Mouse (Mus musculus) gastrocnemius, adult 2 months (tissue): ENCODE measurements around the gene Pla2g4a. TPM values are rescaled to one million over a fixed set of nuclear protein-coding genes. Genes with fewer than 3 reads are reported as not detected.

Experiments
- DNase-seq: peaks from one replicate; pipeline ENCODE4 v3.0.0; 2022
- H3K27ac ChIP-seq: fragments of 200-600 bp; 2 replicates; pipeline ENCODE4 v1.8.1; 2022; ENCODE audit warnings: mild to moderate bottlenecking
- H3K4me3 ChIP-seq: fragments of 200-600 bp; 2 replicates; pipeline ENCODE4 v1.8.1; 2022; ENCODE audit warnings: mild to moderate bottlenecking, moderate library complexity
- CTCF ChIP-seq: fragments of 200-600 bp; IDR thresholded peaks from 2 replicates; pipeline ENCODE4 v1.8.1; 2022; ENCODE audit warnings: antibody characterized with exemption, mild to moderate bottlenecking, moderate library complexity
- intact Hi-C: fragments of 180-260 bp; cut with DNase I; formaldehyde crosslinking; loops from one replicate; pipeline ENCODE4 v1.15.1; 2025
- total RNA-seq, 2 experiments: library from RNA; stranded (reverse); gene quantifications; 2 replicates each; pipeline ENCODE4 v1.2.3; 2021

The Pla2g4a gene
- total RNA-seq, 2 experiments from 2014 or later = 1.6 to 2.5 TPM

DNA sequence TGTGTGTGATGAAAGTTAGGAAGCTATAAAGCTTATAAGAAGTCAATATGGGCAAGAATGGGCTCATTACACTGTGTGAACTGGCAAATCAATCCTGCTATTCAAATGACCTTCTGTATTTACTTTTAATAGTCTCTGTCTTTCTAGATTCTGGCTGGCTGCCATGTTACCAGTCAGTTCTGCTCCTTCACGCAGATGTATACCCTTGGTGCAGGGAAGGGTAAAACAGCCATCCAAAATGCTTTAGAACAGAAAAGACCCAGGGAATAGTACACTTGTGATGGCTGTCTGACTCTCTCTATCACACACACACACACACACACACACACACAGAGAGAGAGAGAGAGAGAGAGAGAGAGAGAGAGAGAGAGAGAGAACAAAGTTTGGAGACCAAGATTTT is 128.6 kb downstream of the Pla2g4a start:
- TF ChIP-seq CTCF = no peak
- intact Hi-C loops = loop anchor here (5.0 kb wide), 1 partner anchor 430 kb away; no protein-coding TSS in a partner anchor
- no peak for DNase-seq
- H3K27ac ChIP-seq = no peak overlapping the region
- H3K4me3 ChIP-seq = no peak overlapping the region

DNA sequence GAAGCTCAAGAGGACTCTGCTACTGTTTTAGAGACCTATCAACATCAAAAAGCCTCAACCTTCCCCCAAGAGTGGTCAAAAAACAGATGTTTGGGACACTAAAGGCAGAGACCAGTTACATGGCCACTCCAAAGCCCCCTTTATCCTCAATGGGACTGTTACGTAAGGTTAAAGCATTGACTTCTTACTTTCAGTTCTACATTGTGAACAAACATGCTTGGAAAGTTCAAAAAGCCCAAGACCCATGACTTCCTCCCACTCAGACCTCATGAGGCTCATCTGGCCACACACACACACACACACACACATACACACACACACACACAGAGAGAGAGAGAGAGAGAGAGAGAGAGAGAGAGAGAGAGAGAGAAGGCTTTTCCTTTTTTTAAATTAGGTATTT is 130.0 kb downstream of the Pla2g4a start:
- DNase-seq = no peak
- Histone ChIP-seq H3K27ac (no peak overlapping the region), H3K4me3 (no peak overlapping the region)
- no peak for TF ChIP-seq CTCF
- intact Hi-C loops = loop anchor here (5.0 kb wide), 1 partner anchor 431 kb away; no protein-coding TSS in a partner anchor

DNA sequence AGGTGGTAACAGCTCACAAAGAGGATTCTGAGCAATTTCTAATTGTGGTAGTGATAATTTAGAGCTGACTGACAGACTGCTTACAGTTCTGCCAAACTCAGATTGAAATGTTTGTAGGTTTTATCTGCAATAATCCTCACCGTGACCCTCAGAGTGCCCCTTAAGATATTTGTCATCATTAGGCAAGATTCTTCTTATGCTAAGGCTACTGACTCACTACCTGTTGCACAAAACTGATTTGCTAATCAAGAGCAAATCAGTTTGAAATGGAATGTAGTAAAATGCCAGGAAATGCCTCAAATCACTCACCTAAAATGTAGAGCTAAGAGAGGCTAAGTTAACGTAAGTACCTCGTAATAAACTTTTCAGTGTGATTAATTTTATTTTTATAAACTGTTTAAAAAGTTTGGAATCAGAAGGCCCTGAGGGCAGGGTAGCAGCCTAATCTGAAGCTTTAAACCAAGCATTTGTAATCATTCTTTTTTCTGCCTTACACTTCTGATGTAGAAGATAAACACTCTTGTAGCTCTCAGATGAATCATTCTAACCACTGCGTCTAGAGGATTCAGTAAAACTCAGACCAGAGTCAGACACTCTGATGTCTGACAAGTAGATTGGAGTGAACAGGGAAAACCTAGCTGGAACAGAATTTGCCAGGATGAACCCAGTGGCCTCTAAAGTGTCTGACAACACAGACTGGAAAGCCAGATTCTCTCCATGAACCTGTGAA is 147.3 kb downstream of the Pla2g4a start:
- DNase-seq = no peak
- Histone ChIP-seq H3K4me3 (no peak overlapping the region), H3K27ac (no peak overlapping the region)
- intact Hi-C loops = no loop called here
- TF ChIP-seq CTCF = no peak

DNA sequence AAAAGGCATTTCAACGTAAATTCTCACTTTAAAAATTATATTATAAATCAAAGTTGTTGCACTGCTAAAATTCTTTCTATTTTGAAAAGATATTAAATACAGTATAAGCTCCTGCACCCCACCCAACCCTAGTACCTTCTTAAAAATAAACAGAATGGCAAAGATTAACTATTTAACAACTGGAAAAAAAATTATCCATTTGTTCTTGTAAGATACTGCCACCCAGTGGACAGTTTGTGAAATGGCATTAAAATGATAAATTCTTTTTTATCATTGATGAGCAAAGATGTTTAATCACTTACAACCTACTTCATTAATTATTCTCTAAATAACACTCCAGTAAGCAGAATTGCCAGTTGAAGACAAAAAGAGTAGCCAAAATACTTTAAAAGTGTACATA is 151.6 kb downstream of the Pla2g4a start:
- H3K4me3 ChIP-seq = no peak overlapping the region
- DNase-seq = no peak
- no peak overlapping the region for H3K27ac ChIP-seq
- peak; percentile 51 for TF ChIP-seq CTCF
- intact Hi-C loops = no loop called here

Other genes with a start within 250 kb of the Pla2g4a start
- under 1 TPM; 0.17 to 0.18 TPM for gene Ptgs2, start 138.7 kb upstream of the Pla2g4a start, total RNA-seq